Mouse (Mus musculus): ENCODE measurements around the gene Gm20422.

DNA sequence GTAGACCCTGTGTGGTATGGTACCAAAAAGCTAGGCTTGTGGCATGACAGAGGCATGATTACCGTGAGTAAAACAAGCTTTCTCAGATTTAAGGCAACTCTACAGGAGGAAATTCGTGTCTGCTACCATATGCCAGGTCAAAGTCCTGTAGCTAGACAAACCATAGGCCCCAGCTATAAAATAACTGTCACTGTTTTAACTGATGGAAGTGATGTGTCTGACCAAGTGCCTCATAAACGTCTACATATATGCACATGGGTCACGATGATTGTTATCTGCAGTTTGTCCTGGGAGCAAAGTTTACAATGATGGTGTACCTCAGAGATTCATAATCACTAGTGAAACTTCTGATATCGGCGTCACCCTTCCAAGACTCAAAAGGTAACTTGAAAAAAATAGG lies 33.9 kb downstream of the Gm20422 start:
- TF ChIP-seq CTCF (IDR thresholded peaks at IDR 0.05; ENCODE audit: low read depth), result no peak
- no peak for TF ChIP-seq EP300 (IDR thresholded peaks at IDR 0.05; ENCODE audit: low read depth)

Data from liver, postnatal 0 days (tissue).